Mouse (Mus musculus) midbrain, embryonic 16.5 days (tissue): Measurements from ENCODE around the gene Pygo1. TPM values are rescaled to one million over a fixed set of nuclear protein-coding genes. Genes with fewer than 3 reads are reported as not detected.

Experiments
- ATAC-seq: fragments of 200-750 bp; cut with Nextera tagmentation; 2 replicates; pipeline ENCODE4 v1.8.0; 2017; ENCODE audit warnings: moderate TSS enrichment
- H3K27ac ChIP-seq: fragments of 300-500 bp; sonication (generic); 2 replicates; pipeline ENCODE4 v1.5.1; 2014; ENCODE audit warnings: mild to moderate bottlenecking, low read length, mixed read lengths
- H3K27me3 ChIP-seq: fragments of 300-500 bp; sonication (generic); 2 replicates; pipeline ENCODE4 v1.6.1; 2014; ENCODE audit warnings: low read depth, low read length, mixed read lengths; ENCODE audit not compliant: control insufficient read depth, insufficient read depth
- H3K36me3 ChIP-seq: fragments of 300-500 bp; sonication (generic); 2 replicates; pipeline ENCODE4 v1.6.1; 2014; ENCODE audit warnings: mild to moderate bottlenecking, low read length, moderate library complexity, mixed read lengths; ENCODE audit not compliant: control insufficient read depth, insufficient read depth
- H3K4me1 ChIP-seq: fragments of 300-500 bp; sonication (generic); 2 replicates; pipeline ENCODE4 v1.6.1; 2014; ENCODE audit warnings: mild to moderate bottlenecking, low read length, mixed read lengths; ENCODE audit not compliant: control insufficient read depth, insufficient read depth
- H3K4me2 ChIP-seq: fragments of 300-500 bp; sonication (generic); 2 replicates; pipeline ENCODE4 v1.6.1; 2014; ENCODE audit warnings: mild to moderate bottlenecking, low read length, mixed read lengths
- H3K4me3 ChIP-seq: fragments of 300-500 bp; sonication (generic); 2 replicates; pipeline ENCODE4 v1.5.1; 2014; ENCODE audit warnings: low read depth, mild to moderate bottlenecking, low read length, moderate library complexity, mixed read lengths
- H3K9ac ChIP-seq: fragments of 300-500 bp; sonication (generic); 2 replicates; pipeline ENCODE4 v1.6.1; 2014; ENCODE audit warnings: low read depth, low read length, mixed read lengths
- H3K9me3 ChIP-seq: fragments of 300-500 bp; sonication (generic); replicated peaks from 2 replicates; pipeline ENCODE4 v1.6.1; 2014; ENCODE audit warnings: mild to moderate bottlenecking, low read length, mixed read lengths; ENCODE audit not compliant: control insufficient read depth, poor library complexity, severe bottlenecking
- WGBS: fragments of 180-500 bp; shearing (Covaris S2); extraction: QIAGEN DNeasy Blood & Tissue Kit; methylation state at CpG from one replicate; pipeline ENCODE4 v1.1.7; 2014; 5-methylcytosine and 5-hydroxymethylcytosine counted together
- polyA plus RNA-seq: library from polyadenylated mRNA; unstranded; fragments of >200 nt; fragmentation: Nextera tagmentation; extraction: Ambion mirVana; gene quantifications from 2 replicates; pipeline ENCODE4 v1.2.1, GENCODE M21; 2015

Gene Pygo1
- polyA plus RNA-seq, 1 experiment from 2014 or later = 13.5 TPM

DNA sequence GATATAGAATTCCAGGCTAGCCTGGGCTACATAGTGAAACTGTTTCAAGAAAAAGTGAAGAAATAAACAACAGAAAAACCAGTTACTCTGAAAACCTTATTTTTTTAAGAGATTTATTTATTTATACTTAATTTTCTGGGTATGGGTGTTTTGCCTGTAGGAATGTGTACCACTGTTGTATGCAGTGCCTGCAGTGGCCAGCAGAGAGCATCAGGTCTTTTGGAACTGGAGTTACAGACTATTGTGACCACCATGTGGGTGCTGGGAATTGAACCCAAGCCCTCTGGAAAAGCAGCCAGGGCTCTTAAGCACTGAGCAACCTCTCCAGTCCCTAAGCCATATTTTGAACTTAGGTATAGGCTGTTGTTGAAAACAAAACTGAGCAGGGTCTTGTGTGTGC is 47.5 kb downstream of the Pygo1 start:
- Histone ChIP-seq H3K4me1 (0 out of 2 replicates have a peak, but pooled peaks cover 3% of the 10 kb centered on the region), H3K9me3 (no peaks in the 10 kb centered on the region), H3K9ac (no peak overlapping the region), H3K27ac (no peak overlapping the region), H3K36me3 (no peaks in the 10 kb centered on the region), H3K4me2 (no peak overlapping the region), H3K4me3 (no peak overlapping the region), H3K27me3 (no peaks in the 10 kb centered on the region)
- no peak for ATAC-seq

DNA sequence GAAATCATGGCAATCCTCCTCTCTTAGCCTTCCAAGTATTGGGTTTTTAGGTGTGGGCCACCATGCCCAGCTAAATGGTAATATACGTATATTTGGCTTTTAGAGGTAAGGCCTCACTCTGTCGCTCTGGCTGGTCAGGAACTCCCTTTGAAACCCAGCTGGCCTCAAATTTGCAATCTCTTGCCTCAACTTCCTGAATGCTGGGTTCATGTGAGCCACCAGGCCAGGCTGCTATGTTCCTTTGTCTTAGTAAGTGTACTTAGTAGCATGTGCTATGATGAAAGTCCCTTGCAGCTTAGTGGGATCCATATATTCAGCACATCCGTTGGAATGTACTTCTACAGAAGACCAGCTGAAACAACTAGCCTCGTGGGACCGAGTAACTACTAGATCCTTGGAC is 49.3 kb downstream of the Pygo1 start:
- H3K9ac ChIP-seq = no peak overlapping the region
- WGBS = 89% methylated on average over 5 of the region's 5 CpGs
- no peaks in the 10 kb centered on the region for H3K4me1 ChIP-seq
- H3K9me3 ChIP-seq = no peaks in the 10 kb centered on the region
- no peak overlapping the region for H3K4me2 ChIP-seq
- no peaks in the 10 kb centered on the region for H3K36me3 ChIP-seq
- no peaks in the 10 kb centered on the region for H3K27me3 ChIP-seq
- no peak overlapping the region for H3K27ac ChIP-seq
- no peak for ATAC-seq
- no peak overlapping the region for H3K4me3 ChIP-seq

DNA sequence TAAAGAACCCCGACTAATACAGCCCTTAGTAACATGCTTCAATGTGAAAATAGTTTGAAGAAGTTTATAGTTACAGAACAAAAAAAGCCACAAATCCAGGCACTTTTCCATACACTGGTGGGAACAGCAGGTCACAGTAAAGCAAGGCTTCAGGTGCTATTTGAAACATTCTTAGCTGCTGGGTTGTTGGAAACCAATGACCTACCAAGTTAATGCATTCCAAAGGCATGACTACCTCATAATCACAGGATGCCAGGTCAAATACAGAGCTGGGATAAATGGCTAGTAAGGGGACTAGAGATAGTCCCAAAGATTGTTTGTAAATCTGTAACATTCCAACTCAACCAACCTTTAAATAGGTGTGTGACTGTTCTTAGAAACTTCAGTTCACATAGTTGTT is 49.8 kb downstream of the Pygo1 start:
- 93% methylated on average over 1 of the region's 1 CpGs for WGBS
- Histone ChIP-seq H3K4me1 (no peaks in the 10 kb centered on the region), H3K4me2 (no peak overlapping the region), H3K27ac (no peak overlapping the region), H3K9me3 (no peaks in the 10 kb centered on the region), H3K36me3 (no peaks in the 10 kb centered on the region), H3K27me3 (no peaks in the 10 kb centered on the region), H3K4me3 (no peak overlapping the region), H3K9ac (no peak overlapping the region)
- ATAC-seq = no peak

DNA sequence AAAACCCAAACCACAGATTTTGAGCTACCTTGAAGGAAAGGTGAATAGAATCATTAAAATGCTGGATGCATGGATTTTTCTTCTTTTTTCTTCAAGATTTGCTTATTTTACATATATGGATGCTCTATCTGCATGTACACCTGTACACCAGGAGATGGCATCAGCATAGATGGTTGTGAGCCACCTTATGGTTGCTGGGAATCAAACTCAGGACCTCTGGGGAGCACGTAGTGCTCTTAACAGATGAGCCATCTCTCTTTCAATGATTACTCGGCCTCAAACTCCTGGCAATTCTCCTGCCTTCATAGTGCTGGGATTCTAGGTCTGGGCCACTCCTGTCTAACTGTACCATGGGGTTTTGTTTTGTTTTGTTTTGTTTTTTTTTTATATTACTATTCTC is 57.6 kb downstream of the Pygo1 start:
- Histone ChIP-seq H3K9me3 (no peaks in the 10 kb centered on the region), H3K9ac (no peak overlapping the region), H3K27ac (no peak overlapping the region), H3K4me1 (peaks cover 17% of the 10 kb centered on the region), H3K36me3 (no peaks in the 10 kb centered on the region), H3K4me2 (no peak overlapping the region), H3K4me3 (no peak overlapping the region), H3K27me3 (no peaks in the 10 kb centered on the region)
- WGBS = 75% methylated on average over 2 of the region's 2 CpGs
- ATAC-seq = no peak

DNA sequence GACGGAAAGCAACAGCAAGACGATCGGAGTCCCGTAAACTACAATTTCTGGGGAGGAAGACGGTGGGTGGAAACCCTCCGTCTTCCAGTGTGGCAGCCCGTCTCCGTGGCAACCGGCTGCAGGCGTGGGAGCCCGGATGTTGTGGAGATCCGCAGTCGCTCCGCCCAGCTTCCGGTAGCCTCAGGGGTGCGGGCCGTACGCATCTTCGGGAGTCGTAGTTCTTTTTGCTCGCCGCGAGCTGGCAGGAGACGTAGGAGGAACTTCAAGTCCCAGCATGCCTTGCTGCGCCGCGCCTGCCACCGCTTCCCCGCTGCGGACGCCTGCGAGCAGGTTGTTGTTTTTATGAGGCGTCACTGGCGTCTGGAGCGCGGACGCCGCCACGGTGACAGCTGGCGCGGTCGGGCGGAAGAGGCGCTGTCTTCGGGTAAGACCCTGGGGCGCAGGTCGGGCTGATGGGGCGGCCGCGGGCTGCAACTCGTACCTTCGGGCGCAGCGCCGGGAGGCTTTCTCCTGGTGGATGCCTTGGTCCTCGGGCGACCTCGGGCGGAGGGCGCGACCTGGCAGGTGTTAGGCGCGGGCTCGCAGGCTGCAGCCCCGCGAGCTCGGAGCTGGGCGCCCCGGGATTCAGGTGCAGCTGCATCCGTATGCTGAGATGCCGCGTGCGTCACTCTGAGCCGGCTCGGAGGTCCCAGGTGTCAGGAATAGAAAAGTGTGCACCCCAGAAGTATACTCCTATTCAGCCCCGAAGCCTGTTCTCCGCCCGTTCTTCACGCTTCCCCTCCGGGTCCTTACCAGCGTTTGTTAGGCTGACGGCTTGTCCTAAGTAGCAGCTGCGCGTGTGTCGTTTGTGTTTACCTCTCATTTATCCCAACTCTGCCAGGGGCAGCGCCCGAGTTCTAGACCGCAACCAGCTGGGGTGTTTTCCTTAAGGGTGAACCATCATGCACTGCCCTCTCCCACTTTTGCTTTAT is 60.1 kb downstream of the Pygo1 start, which contains the start of the genes Ccpg1os and Ccpg1:
Ccpg1os (minus strand) TSS at position 133 of the 971 bp plus-strand sequence.
Ccpg1 (plus strand) TSS at position 180 of the 971 bp plus-strand sequence.
- under 1% methylated on average over 88 of the region's 88 CpGs for WGBS
- H3K4me1 ChIP-seq = peaks cover 17% of the 10 kb centered on the region
- no peaks in the 10 kb centered on the region for H3K27me3 ChIP-seq
- ATAC-seq = peak; percentile 100
- H3K27ac ChIP-seq = peak within 1 kb of the TSS; percentile 87
- peak within 1 kb of the TSS; percentile 68 for H3K4me2 ChIP-seq
- H3K4me3 ChIP-seq = peak within 1 kb of the TSS; percentile 78
- no peaks in the 10 kb centered on the region for H3K9me3 ChIP-seq
- H3K36me3 ChIP-seq = no peaks in the 10 kb centered on the region
- H3K9ac ChIP-seq = peak within 1 kb of the TSS; percentile 86

DNA sequence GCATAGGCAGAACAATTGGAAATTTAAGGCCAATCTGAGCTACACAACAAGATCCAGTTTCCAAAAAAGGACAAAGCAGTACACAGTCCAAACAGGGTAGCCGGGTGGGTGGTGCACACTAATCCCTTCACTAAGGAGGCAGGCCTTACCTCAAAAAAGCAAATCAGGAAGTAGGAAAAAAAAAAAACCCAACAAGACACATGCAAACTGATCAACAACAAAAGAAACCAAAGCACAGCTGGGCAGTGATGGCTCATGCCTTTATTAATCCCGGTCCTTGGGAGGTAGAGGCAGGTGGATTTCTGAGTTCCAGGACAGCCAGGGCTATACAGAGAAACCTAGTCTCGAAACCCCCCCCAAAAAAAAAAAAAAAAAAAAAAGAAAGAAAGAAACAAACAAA is 62.3 kb downstream of the Pygo1 start:
- Histone ChIP-seq H3K36me3 (no peaks in the 10 kb centered on the region), H3K27me3 (no peaks in the 10 kb centered on the region), H3K4me1 (peaks cover 17% of the 10 kb centered on the region), H3K27ac (no peak overlapping the region), H3K4me3 (no peak overlapping the region), H3K9me3 (no peaks in the 10 kb centered on the region), H3K9ac (no peak overlapping the region), H3K4me2 (no peak overlapping the region)
- WGBS = 67% methylated on average over 3 of the region's 3 CpGs
- ATAC-seq = no peak

DNA sequence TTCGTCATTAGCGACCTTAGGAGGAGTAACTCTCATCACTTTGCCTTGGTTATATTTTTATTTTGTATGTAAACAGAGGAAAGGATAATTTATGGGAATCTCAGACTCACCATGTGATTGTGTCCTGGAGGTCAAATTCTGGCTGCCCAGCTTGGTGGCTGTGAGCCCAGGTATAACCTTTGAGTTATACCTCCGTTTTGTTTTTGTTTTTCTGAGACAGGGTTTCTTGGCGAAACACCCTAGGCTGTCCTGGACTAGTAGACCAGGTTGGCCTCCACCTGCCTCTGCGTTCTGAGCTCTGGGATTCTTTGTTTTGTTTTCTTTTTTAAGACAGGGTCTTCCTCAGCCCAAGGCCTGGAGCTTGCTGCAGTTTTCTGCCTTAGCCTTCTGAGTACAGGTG is 63.3 kb downstream of the Pygo1 start:
- Histone ChIP-seq H3K4me2 (no peak overlapping the region), H3K9ac (no peak overlapping the region), H3K27me3 (no peaks in the 10 kb centered on the region), H3K4me3 (no peak overlapping the region), H3K36me3 (no peaks in the 10 kb centered on the region), H3K27ac (no peak overlapping the region), H3K9me3 (no peaks in the 10 kb centered on the region), H3K4me1 (peaks cover 17% of the 10 kb centered on the region)
- no peak for ATAC-seq
- WGBS = 90% methylated on average over 5 of the region's 5 CpGs

DNA sequence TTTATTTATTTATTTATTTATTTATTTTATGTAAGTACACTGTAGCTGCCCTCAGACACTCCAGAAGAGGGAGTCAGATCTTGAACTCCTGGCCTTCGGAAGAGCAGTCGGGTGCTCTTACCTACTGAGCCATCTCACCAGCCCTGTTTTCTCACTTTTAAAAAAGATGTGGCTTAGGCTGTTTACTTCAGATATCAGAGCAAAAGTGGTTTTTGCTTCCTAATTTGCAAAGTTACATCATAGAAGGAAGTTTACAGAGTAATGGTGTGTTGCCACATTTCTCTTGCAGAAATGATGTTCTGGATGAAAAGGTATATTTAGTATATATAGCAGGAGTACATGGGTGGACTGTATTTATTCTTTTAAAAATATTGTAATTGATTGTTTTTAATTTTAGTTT is 66.0 kb downstream of the Pygo1 start:
- WGBS = 90% methylated on average over 2 of the region's 2 CpGs
- ATAC-seq = no peak
- Histone ChIP-seq H3K36me3 (no peaks in the 10 kb centered on the region), H3K4me2 (no peak overlapping the region), H3K4me1 (peaks cover 5% of the 10 kb centered on the region), H3K9ac (no peak overlapping the region), H3K27me3 (no peaks in the 10 kb centered on the region), H3K27ac (no peak overlapping the region), H3K9me3 (no peaks in the 10 kb centered on the region), H3K4me3 (no peak overlapping the region)

DNA sequence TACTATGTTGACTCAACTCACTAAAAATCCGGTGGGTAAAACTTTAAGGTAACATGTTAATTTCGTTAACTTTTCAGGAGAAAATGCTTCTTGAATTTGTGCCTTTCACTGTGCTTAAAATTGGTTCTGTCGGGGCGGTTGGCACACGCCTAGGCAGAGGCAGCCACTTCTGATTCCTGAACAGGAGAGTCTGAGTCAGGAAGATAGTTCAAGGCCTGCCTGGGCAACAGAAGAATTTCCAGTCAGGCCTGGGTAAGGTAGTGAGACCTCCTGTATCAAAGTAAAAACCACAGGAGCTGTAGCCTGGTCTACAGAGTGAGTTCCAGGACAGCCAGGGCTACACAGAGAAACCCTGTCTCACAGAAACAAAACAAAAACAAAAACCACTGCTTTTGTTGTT is 67.1 kb downstream of the Pygo1 start:
- H3K9ac ChIP-seq = no peak overlapping the region
- WGBS = 90% methylated on average over 5 of the region's 5 CpGs
- H3K36me3 ChIP-seq = 0 out of 2 replicates have a peak, but pooled peaks cover under 1% of the 10 kb centered on the region

More for the DNA sequence above, 67.1 kb downstream of the Pygo1 start:
- no peak overlapping the region for H3K4me2 ChIP-seq
- ATAC-seq = no peak
- H3K4me1 ChIP-seq = no peaks in the 10 kb centered on the region
- H3K27me3 ChIP-seq = no peaks in the 10 kb centered on the region
- H3K27ac ChIP-seq = no peak overlapping the region
- no peaks in the 10 kb centered on the region for H3K9me3 ChIP-seq
- no peak overlapping the region for H3K4me3 ChIP-seq
